Mouse (Mus musculus): ENCODE measurements around the gene Ahrr.

GRCm38 (mm10) chr13:74282299-74282698 is 9.8 kb downstream of the Ahrr start:
- TF ChIP-seq CTCF (IDR thresholded peaks at IDR 0.05; ENCODE audit: low read depth): no peak
- no peak for TF ChIP-seq EP300 (IDR thresholded peaks at IDR 0.05; ENCODE audit: low read depth)
